Mouse (Mus musculus) heart, adult 2 months (tissue): Measurements from ENCODE around the gene Fmo5. TPM values are rescaled to one million over a fixed set of nuclear protein-coding genes. Genes with fewer than 3 reads are reported as not detected.

ENCODE experiments used
- DNase-seq, 2 experiments: peaks; one replicate each; pipeline ENCODE4 v3.0.0; 2021
- H3K27ac ChIP-seq: fragments of 200-600 bp; 2 replicates; pipeline ENCODE4 v1.8.1; 2022
- H3K27me3 ChIP-seq: fragments of 200-500 bp; 2 replicates; pipeline ENCODE4 v1.6.1; 2012; ENCODE audit warnings: mild to moderate bottlenecking, low read length, inconsistent platforms, mixed read lengths; ENCODE audit not compliant: control insufficient read depth, insufficient read depth
- H3K36me3 ChIP-seq: fragments of 200-500 bp; 2 replicates; pipeline ENCODE4 v1.6.1; 2012; ENCODE audit warnings: low read length, inconsistent platforms; ENCODE audit not compliant: control insufficient read depth, insufficient read depth
- H3K4me1 ChIP-seq: fragments of 200-500 bp; 2 replicates; pipeline ENCODE4 v1.6.1; 2011; ENCODE audit warnings: low read length; ENCODE audit not compliant: control insufficient read depth, insufficient read depth
- H3K4me3 ChIP-seq: fragments of 200-600 bp; 2 replicates; pipeline ENCODE4 v1.8.1; 2022
- H3K79me2 ChIP-seq: fragments of 200-500 bp; replicated peaks from 2 replicates; pipeline ENCODE4 v1.6.1; 2012; ENCODE audit warnings: mild to moderate bottlenecking, inconsistent platforms, low read length, moderate library complexity, mixed read lengths; ENCODE audit not compliant: control insufficient read depth, insufficient read depth
- H3K9ac ChIP-seq: fragments of 200-500 bp; 2 replicates; pipeline ENCODE4 v1.6.1; 2012; ENCODE audit warnings: low read depth, mild to moderate bottlenecking, control low read depth, inconsistent platforms, low read length, mixed read lengths
- CTCF ChIP-seq: fragments of 200-600 bp; IDR thresholded peaks from 2 replicates; pipeline ENCODE4 v1.8.1; 2022; ENCODE audit warnings: antibody characterized with exemption, mild to moderate bottlenecking, moderate library complexity
- EP300 ChIP-seq: fragments of 200-500 bp; IDR thresholded peaks from 2 replicates; pipeline ENCODE4 v1.6.1; 2011; ENCODE audit warnings: low read depth, low read length, control low read depth; ENCODE audit not compliant: insufficient read depth
- POLR2A ChIP-seq: fragments of 200-500 bp; IDR thresholded peaks from 2 replicates; pipeline ENCODE4 v1.6.1; 2011; ENCODE audit warnings: mild to moderate bottlenecking, low read depth, low read length, control low read depth; ENCODE audit not compliant: insufficient read depth
- WGBS: fragments of 180-500 bp; shearing (Covaris S2); methylation state at CpG from one replicate; pipeline ENCODE4 v1.1.7; 2018; 5-methylcytosine and 5-hydroxymethylcytosine counted together
- intact Hi-C: fragments of 180-260 bp; cut with DNase I; formaldehyde crosslinking; loops from one replicate; pipeline ENCODE4 v1.15.1; 2025
- polyA plus RNA-seq: library from polyadenylated mRNA; depleted of rRNA; stranded (reverse); fragments of >200 nt; gene quantifications from 2 replicates; pipeline ENCODE4 v1.2.3, GENCODE M21; 2012
- total RNA-seq, 2 experiments: library from RNA; stranded (reverse); gene quantifications; 2 replicates each; pipeline ENCODE4 v1.2.3; 2021

The Fmo5 gene
- total and polyA plus RNA-seq, 3 experiments, result 7.4 to 15.0 (median 13.6) TPM

GRCm38 (mm10) chr3:97624611-97625010 is 4.0 kb upstream of the Fmo5 start:
- intact Hi-C loops, result no loop called here
- no peak for DNase-seq
- H3K27me3 ChIP-seq, result no peaks in the 10 kb centered on the region
- no peak overlapping the region for H3K27ac ChIP-seq
- no peaks in the 10 kb centered on the region for H3K79me2 ChIP-seq
- peaks cover 5% of the 10 kb centered on the region for H3K4me1 ChIP-seq
- no peaks in the 10 kb centered on the region for H3K36me3 ChIP-seq
- TF ChIP-seq CTCF (no peak), POLR2A (no peak), EP300 (no peak)
- H3K4me3 ChIP-seq, result no peak overlapping the region
- H3K9ac ChIP-seq, result no peak overlapping the region
- 38% methylated on average over 2 of the region's 2 CpGs for WGBS

- Histone ChIP-seq H3K27me3 (no peaks in the 10 kb centered on the region), H3K4me3 (peak overlapping the region; percentile 77; the same call in 1 of the 2 replicates), H3K9ac (no peak overlapping the region), H3K4me1 (peaks cover 5% of the 10 kb centered on the region), H3K27ac (no peak overlapping the region), H3K79me2 (no peaks in the 10 kb centered on the region), H3K36me3 (no peaks in the 10 kb centered on the region)
- 66% methylated on average over 7 of the region's 7 CpGs for WGBS
- intact Hi-C loops, result loop anchor here (1.0 to 2.0 kb wide), 2 partner anchors 17 to 30 kb away; partner anchors contain the start of genes Chd1l and Prkab2
- DNase-seq, result no peak
- TF ChIP-seq CTCF (no peak), POLR2A (no peak), EP300 (no peak)
These were observed 711 bp upstream of the Fmo5 start for GRCm38 (mm10) chr3:97627893-97628292.

GRCm38 (mm10) chr3:97629941-97630340 is 1.3 kb downstream of the Fmo5 start:
- intact Hi-C loops, result loop anchor here (2.0 kb wide), 1 partner anchor 19 kb away; the partner anchor contains the start of gene Chd1l
- peaks cover 7% of the 10 kb centered on the region for H3K4me1 ChIP-seq
- peaks cover 2% of the 10 kb centered on the region; the same call in 1 of the 2 replicates for H3K36me3 ChIP-seq
- H3K27me3 ChIP-seq, result no peaks in the 10 kb centered on the region
- no peak overlapping the region for H3K9ac ChIP-seq
- H3K27ac ChIP-seq, result no peak overlapping the region
- no peak overlapping the region for H3K4me3 ChIP-seq
- TF ChIP-seq CTCF (no peak), POLR2A (no peak), EP300 (no peak)
- 92% methylated on average over 4 of the region's 4 CpGs for WGBS
- H3K79me2 ChIP-seq, result no peaks in the 10 kb centered on the region
- DNase-seq, result no peak

GRCm38 (mm10) chr3:97630746-97631145 is 2.1 kb downstream of the Fmo5 start:
- peaks cover 7% of the 10 kb centered on the region for H3K4me1 ChIP-seq
- DNase-seq, result no peak
- H3K27me3 ChIP-seq, result no peaks in the 10 kb centered on the region
- intact Hi-C loops, result no loop called here
- TF ChIP-seq CTCF, result no peak
- TF ChIP-seq EP300, result no peak
- TF ChIP-seq POLR2A, result no peak
- 95% methylated on average over 4 of the region's 4 CpGs for WGBS
- peaks cover 5% of the 10 kb centered on the region for H3K36me3 ChIP-seq
- no peak overlapping the region for H3K4me3 ChIP-seq
- H3K27ac ChIP-seq, result no peak overlapping the region
- H3K9ac ChIP-seq, result no peak overlapping the region
- H3K79me2 ChIP-seq, result no peaks in the 10 kb centered on the region

GRCm38 (mm10) chr3:97631258-97631860 is 2.8 kb downstream of the Fmo5 start:
- H3K36me3 ChIP-seq, result peaks cover 5% of the 10 kb centered on the region
- no peak overlapping the region for H3K9ac ChIP-seq
- peaks cover 7% of the 10 kb centered on the region for H3K4me1 ChIP-seq
- TF ChIP-seq POLR2A (no peak), CTCF (no peak), EP300 (no peak)
- H3K27ac ChIP-seq, result no peak overlapping the region
- WGBS, result 77% methylated on average over 8 of the region's 8 CpGs
- no peaks in the 10 kb centered on the region for H3K79me2 ChIP-seq
- no peak for DNase-seq
- no peaks in the 10 kb centered on the region for H3K27me3 ChIP-seq
- no peak overlapping the region for H3K4me3 ChIP-seq
- intact Hi-C loops, result no loop called here

GRCm38 (mm10) chr3:97633456-97633855 is 4.9 kb downstream of the Fmo5 start:
- H3K4me3 ChIP-seq, result no peak overlapping the region
- no peaks in the 10 kb centered on the region for H3K27me3 ChIP-seq
- peaks cover 5% of the 10 kb centered on the region for H3K36me3 ChIP-seq
- H3K27ac ChIP-seq, result no peak overlapping the region
- WGBS, result 79% methylated on average over 4 of the region's 4 CpGs
- H3K4me1 ChIP-seq, result peaks cover 4% of the 10 kb centered on the region
- TF ChIP-seq POLR2A (no peak), EP300 (no peak), CTCF (no peak)
- no peak overlapping the region for H3K9ac ChIP-seq
- no peak for DNase-seq
- intact Hi-C loops, result no loop called here
- H3K79me2 ChIP-seq, result no peaks in the 10 kb centered on the region
